Mouse (Mus musculus) ES-E14 (cell line): ENCODE measurements at regions not wholly inside any gene's neighbourhood (a gene's known extent, or its start where the extent isn't known, plus 50 kb on each side); places are given as distances from the start of the nearest gene placed in this dataset.

Source experiments
- CHD2 ChIP-seq: IDR thresholded peaks from 2 replicates; pipeline ENCODE4 v1.6.1; 2014; ENCODE audit warnings: mild to moderate bottlenecking, low read depth, low read length, inconsistent platforms
- HCFC1 ChIP-seq: IDR thresholded peaks from 2 replicates; pipeline ENCODE4 v1.6.1; 2012; ENCODE audit warnings: low read length, inconsistent platforms, borderline replicate concordance; ENCODE audit not compliant: insufficient read depth
- MAFK ChIP-seq: IDR thresholded peaks from 2 replicates; pipeline ENCODE4 v1.6.1; 2014; ENCODE audit warnings: mild to moderate bottlenecking, low read depth, low read length, inconsistent platforms; ENCODE audit not compliant: insufficient read depth
- ZC3H11A ChIP-seq: IDR thresholded peaks from 2 replicates; pipeline ENCODE4 v1.6.1; 2012; ENCODE audit warnings: low read depth, mild to moderate bottlenecking, inconsistent platforms, low read length, borderline replicate concordance
- ZNF384 ChIP-seq: IDR thresholded peaks from 2 replicates; pipeline ENCODE4 v1.6.1; 2012; ENCODE audit warnings: low read depth, low read length, inconsistent platforms

GRCm38 (mm10) chr15:67355334-67355733, 854.6 kb upstream of the Lrrc6 start:
- TF ChIP-seq ZNF384 (no peak), CHD2 (no peak), MAFK (no peak), HCFC1 (no peak), ZC3H11A (no peak)
